Mouse (Mus musculus): ENCODE measurements at regions not wholly inside any gene's neighbourhood (a gene's known extent, or its start where the extent isn't known, plus 50 kb on each side); places are given as distances from the start of the nearest gene placed in this dataset.

DNA sequence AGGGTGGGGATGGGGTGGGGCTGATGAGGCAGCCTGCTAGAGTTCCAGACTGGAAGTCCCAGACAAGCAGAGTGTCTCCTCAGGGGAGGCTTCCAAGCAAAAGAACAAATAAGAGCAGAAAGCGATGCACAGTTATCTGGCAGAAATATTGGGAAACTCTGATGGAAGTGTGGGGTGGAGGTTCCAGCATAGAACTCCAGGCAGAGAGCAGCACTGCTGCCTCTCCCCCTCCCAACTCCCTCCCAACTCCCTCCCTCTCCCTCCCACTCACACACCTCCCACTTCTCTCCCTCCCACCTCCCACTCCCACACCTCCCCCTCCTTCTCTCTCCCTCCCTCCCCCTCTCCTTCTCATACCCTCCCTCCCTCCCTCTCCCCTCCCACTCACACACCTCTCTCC, 313.3 kb downstream of the Glrx3 start:
- Histone ChIP-seq H3K9ac (ENCODE audit: low read depth, low read length) (no peak overlapping the region), H3K27ac (no peak overlapping the region), H3K27me3 (ENCODE audit: insufficient read depth, low read length) (no peaks in the 10 kb centered on the region), H3K4me1 (replicated peaks; ENCODE audit: insufficient read depth, low read length) (no peaks in the 10 kb centered on the region), H3K36me3 (ENCODE audit: insufficient read depth, low read length) (no peaks in the 10 kb centered on the region), H3K9me3 (replicated peaks; ENCODE audit: low read length) (no peaks in the 10 kb centered on the region), H3K4me2 (ENCODE audit: low read length) (no peak overlapping the region), H3K4me3 (replicated peaks; ENCODE audit: low read depth, low read length) (no peak overlapping the region)
- 18% methylated on average over 1 of the region's 1 CpGs for whole genome bisulfite sequencing
- DNase-seq (ENCODE audit: low spot score) (peak; percentile 61), ATAC-seq (replicated peaks; ENCODE audit: low FRiP score, low read depth) (no peak; the same call in 1 of the 2 replicates)
- TF ChIP-seq CTCF (IDR thresholded peaks at IDR 0.05; ENCODE audit: low read depth), result no peak

DNA sequence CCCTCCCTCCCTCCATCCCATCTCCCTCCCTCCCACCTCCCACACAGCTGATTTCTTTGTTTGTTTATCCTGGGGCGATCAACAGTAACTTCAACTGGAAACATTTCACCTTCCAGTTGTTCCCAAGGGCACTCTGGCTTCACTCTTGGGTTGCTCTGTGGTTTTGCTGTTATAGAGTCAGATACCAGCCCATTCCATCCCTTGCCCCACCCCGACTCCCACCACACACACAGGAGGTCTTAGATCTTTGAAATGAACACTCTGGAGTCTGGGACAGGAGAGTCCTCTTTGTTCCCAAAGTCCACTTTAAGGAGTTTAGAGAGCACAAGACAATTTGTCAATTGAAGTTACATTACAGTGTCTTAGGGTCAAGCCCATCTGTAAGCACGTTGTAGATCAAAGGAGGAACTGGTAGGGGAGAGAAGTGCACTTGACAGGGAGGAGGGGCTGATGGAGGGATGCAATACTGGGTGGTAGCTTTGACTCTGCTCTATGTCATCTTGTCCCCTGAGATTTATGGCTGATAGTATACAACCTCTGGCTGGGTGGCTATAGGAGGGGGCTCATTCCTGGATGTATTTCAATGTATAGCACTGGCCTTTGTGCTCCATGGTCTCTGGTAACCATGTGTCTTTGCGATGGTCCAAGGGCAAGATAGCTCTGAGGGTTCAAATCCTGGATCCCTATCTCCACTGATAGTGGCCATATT, 313.9 kb downstream of the Glrx3 start:
- peak; percentile 75 for DNase-seq (ENCODE audit: low spot score)
- no peak overlapping the region for H3K4me3 ChIP-seq (replicated peaks; ENCODE audit: low read depth, low read length)
- H3K9ac ChIP-seq (ENCODE audit: low read depth, low read length), result no peak overlapping the region
- H3K36me3 ChIP-seq (ENCODE audit: insufficient read depth, low read length), result no peaks in the 10 kb centered on the region
- ATAC-seq (replicated peaks; ENCODE audit: low FRiP score, low read depth), result peak; percentile 57
- no peaks in the 10 kb centered on the region for H3K4me1 ChIP-seq (replicated peaks; ENCODE audit: insufficient read depth, low read length)
- WGBS, result 15% methylated on average over 4 of the region's 4 CpGs
- no peaks in the 10 kb centered on the region for H3K9me3 ChIP-seq (replicated peaks; ENCODE audit: low read length)
- H3K27ac ChIP-seq, result no peak overlapping the region
- no peaks in the 10 kb centered on the region for H3K27me3 ChIP-seq (ENCODE audit: insufficient read depth, low read length)
- TF ChIP-seq CTCF (IDR thresholded peaks at IDR 0.05; ENCODE audit: low read depth), result no peak
- no peak overlapping the region for H3K4me2 ChIP-seq (ENCODE audit: low read length)

- Histone ChIP-seq H3K36me3 (ENCODE audit: insufficient read depth, low read length) (no peaks in the 10 kb centered on the region), H3K4me3 (replicated peaks; ENCODE audit: low read depth, low read length) (no peak overlapping the region), H3K9ac (ENCODE audit: low read depth, low read length) (no peak overlapping the region), H3K4me2 (ENCODE audit: low read length) (no peak overlapping the region), H3K9me3 (replicated peaks; ENCODE audit: low read length) (no peaks in the 10 kb centered on the region), H3K27ac (no peak overlapping the region), H3K4me1 (replicated peaks; ENCODE audit: insufficient read depth, low read length) (no peaks in the 10 kb centered on the region), H3K27me3 (ENCODE audit: insufficient read depth, low read length) (no peaks in the 10 kb centered on the region)
- ATAC-seq (replicated peaks; ENCODE audit: low FRiP score, low read depth) (no peak), DNase-seq (ENCODE audit: low spot score) (peak; percentile 35)
- no peak for TF ChIP-seq CTCF (IDR thresholded peaks at IDR 0.05; ENCODE audit: low read depth)
- WGBS, result 40% methylated on average over 3 of the region's 3 CpGs
Measured at GRCm38 (mm10) chr7:137765961-137766360, 328.5 kb downstream of the Glrx3 start.

DNA sequence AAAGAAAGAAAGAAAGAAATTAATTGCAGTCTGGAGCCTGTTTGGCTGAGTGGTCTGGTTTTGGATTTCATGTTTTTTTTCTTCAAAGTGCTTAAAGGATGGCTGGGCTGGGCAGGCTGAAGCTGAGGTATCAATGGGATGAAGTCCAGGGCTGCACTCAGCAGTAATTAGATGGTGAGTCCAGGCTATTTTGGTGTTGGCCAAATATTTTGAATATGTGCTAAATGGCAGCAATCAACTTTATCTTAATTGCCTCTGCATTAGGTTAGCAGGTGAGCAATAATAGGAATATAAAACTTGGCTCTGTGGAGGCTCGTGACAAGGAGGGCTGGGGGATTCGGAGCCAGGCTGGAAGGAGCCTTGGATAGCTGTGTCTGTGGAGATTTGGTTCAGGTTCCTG, 329.3 kb downstream of the Glrx3 start:
- 63% methylated on average over 2 of the region's 2 CpGs for WGBS
- no peak overlapping the region for H3K27ac ChIP-seq
- DNase-seq (ENCODE audit: low spot score), result peak; percentile 19

GRCm38 (mm10) chr7:137773051-137773964, 335.9 kb downstream of the Glrx3 start:
- H3K4me1 ChIP-seq (replicated peaks; ENCODE audit: insufficient read depth, low read length), result no peaks in the 10 kb centered on the region
- no peak overlapping the region for H3K4me2 ChIP-seq (ENCODE audit: low read length)
- DNase-seq (ENCODE audit: low spot score), result no peak
- no peaks in the 10 kb centered on the region for H3K36me3 ChIP-seq (ENCODE audit: insufficient read depth, low read length)
- no peak for ATAC-seq (replicated peaks; ENCODE audit: low FRiP score, low read depth)
- no peaks in the 10 kb centered on the region for H3K27me3 ChIP-seq (ENCODE audit: insufficient read depth, low read length)
- H3K9ac ChIP-seq (ENCODE audit: low read depth, low read length), result no peak overlapping the region
- H3K9me3 ChIP-seq (replicated peaks; ENCODE audit: low read length), result no peaks in the 10 kb centered on the region
- H3K27ac ChIP-seq, result no peak overlapping the region
- H3K4me3 ChIP-seq (replicated peaks; ENCODE audit: low read depth, low read length), result no peak overlapping the region
- WGBS, result 82% methylated on average over 7 of the region's 7 CpGs
- TF ChIP-seq CTCF (IDR thresholded peaks at IDR 0.05; ENCODE audit: low read depth), result no peak

More for the DNA sequence above, 329.3 kb downstream of the Glrx3 start:
- no peak overlapping the region for H3K4me3 ChIP-seq (replicated peaks; ENCODE audit: low read depth, low read length)
- no peaks in the 10 kb centered on the region for H3K4me1 ChIP-seq (replicated peaks; ENCODE audit: insufficient read depth, low read length)
- no peaks in the 10 kb centered on the region for H3K27me3 ChIP-seq (ENCODE audit: insufficient read depth, low read length)
- H3K9ac ChIP-seq (ENCODE audit: low read depth, low read length), result no peak overlapping the region
- H3K4me2 ChIP-seq (ENCODE audit: low read length), result no peak overlapping the region
- ATAC-seq (replicated peaks; ENCODE audit: low FRiP score, low read depth), result no peak
- no peaks in the 10 kb centered on the region for H3K36me3 ChIP-seq (ENCODE audit: insufficient read depth, low read length)
- no peak for TF ChIP-seq CTCF (IDR thresholded peaks at IDR 0.05; ENCODE audit: low read depth)
- no peaks in the 10 kb centered on the region for H3K9me3 ChIP-seq (replicated peaks; ENCODE audit: low read length)

DNA sequence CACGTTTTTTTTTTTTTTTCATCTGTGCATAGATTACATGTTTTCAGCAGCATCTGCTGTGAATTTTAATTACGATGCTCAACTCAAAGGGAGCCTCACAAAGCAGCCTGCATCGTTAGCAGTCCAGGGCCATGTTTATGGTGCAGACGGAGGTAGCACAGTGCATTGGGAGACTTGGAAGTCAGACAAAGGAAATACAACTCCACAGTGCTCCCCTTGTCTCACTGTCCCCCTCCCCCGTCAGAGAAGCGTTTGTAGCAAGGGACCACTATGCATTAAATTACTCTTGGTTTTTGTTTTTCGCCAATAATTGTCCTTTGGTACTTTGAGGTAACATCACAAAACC, 336.5 kb downstream of the Glrx3 start:
- Histone ChIP-seq H3K4me2 (ENCODE audit: low read length) (no peak overlapping the region), H3K9ac (ENCODE audit: low read depth, low read length) (no peak overlapping the region), H3K4me1 (replicated peaks; ENCODE audit: insufficient read depth, low read length) (no peaks in the 10 kb centered on the region), H3K36me3 (ENCODE audit: insufficient read depth, low read length) (no peaks in the 10 kb centered on the region), H3K27ac (no peak overlapping the region), H3K27me3 (ENCODE audit: insufficient read depth, low read length) (no peaks in the 10 kb centered on the region), H3K9me3 (replicated peaks; ENCODE audit: low read length) (no peaks in the 10 kb centered on the region), H3K4me3 (replicated peaks; ENCODE audit: low read depth, low read length) (no peak overlapping the region)
- 38% methylated on average over 7 of the region's 7 CpGs for WGBS
- ATAC-seq (replicated peaks; ENCODE audit: low FRiP score, low read depth) (no peak), DNase-seq (ENCODE audit: low spot score) (no peak)
- TF ChIP-seq CTCF (IDR thresholded peaks at IDR 0.05; ENCODE audit: low read depth), result no peak
